Mouse (Mus musculus) heart, embryonic 12.5 days (tissue): Measurements from ENCODE around the gene Lamtor3. TPM values are rescaled to one million over a fixed set of nuclear protein-coding genes. Genes with fewer than 3 reads are reported as not detected.

ENCODE experiments used
- ATAC-seq: fragments of 200-750 bp; cut with Nextera tagmentation; 2 replicates; pipeline ENCODE4 v1.8.0; 2017; ENCODE audit warnings: moderate TSS enrichment, moderate library complexity; ENCODE audit not compliant: insufficient number of reproducible peaks, low FRiP score
- H3K27ac ChIP-seq: fragments of 300-500 bp; sonication (generic); 2 replicates; pipeline ENCODE4 v1.5.1; 2016; ENCODE audit warnings: mild to moderate bottlenecking, moderate library complexity; ENCODE audit not compliant: poor library complexity, severe bottlenecking
- H3K27me3 ChIP-seq: fragments of 300-500 bp; sonication (generic); replicated peaks from 2 replicates; pipeline ENCODE4 v1.6.1; 2016; ENCODE audit warnings: mild to moderate bottlenecking, moderate library complexity
- H3K36me3 ChIP-seq: fragments of 300-500 bp; sonication (generic); 2 replicates; pipeline ENCODE4 v1.6.1; 2016; ENCODE audit warnings: mild to moderate bottlenecking, moderate library complexity
- H3K4me1 ChIP-seq: fragments of 300-500 bp; sonication (generic); replicated peaks from 2 replicates; pipeline ENCODE4 v1.6.1; 2016; ENCODE audit warnings: mild to moderate bottlenecking
- H3K4me2 ChIP-seq: fragments of 300-500 bp; sonication (generic); 2 replicates; pipeline ENCODE4 v1.6.1; 2016; ENCODE audit warnings: mild to moderate bottlenecking, moderate library complexity
- H3K4me3 ChIP-seq: fragments of 300-500 bp; sonication (generic); 2 replicates; pipeline ENCODE4 v1.5.1; 2016; ENCODE audit warnings: mild to moderate bottlenecking
- H3K9ac ChIP-seq: fragments of 300-500 bp; sonication (generic); 2 replicates; pipeline ENCODE4 v1.6.1; 2016; ENCODE audit warnings: mild to moderate bottlenecking, moderate library complexity
- H3K9me3 ChIP-seq: fragments of 300-500 bp; sonication (generic); replicated peaks from 2 replicates; pipeline ENCODE4 v1.6.1; 2016; ENCODE audit warnings: mild to moderate bottlenecking, moderate library complexity
- WGBS: fragments of 180-500 bp; shearing (Covaris S2); methylation state at CpG from one replicate; pipeline ENCODE4 v1.1.7; 2016; 5-methylcytosine and 5-hydroxymethylcytosine counted together
- polyA plus RNA-seq: library from polyadenylated mRNA; unstranded; fragments of >200 nt; fragmentation: Nextera tagmentation; extraction: Ambion mirVana; gene quantifications from 2 replicates; pipeline ENCODE4 v1.2.1, GENCODE M21; 2016

Gene Lamtor3
- polyA plus RNA-seq, 1 experiment from 2014 or later, result 86.3 TPM

DNA sequence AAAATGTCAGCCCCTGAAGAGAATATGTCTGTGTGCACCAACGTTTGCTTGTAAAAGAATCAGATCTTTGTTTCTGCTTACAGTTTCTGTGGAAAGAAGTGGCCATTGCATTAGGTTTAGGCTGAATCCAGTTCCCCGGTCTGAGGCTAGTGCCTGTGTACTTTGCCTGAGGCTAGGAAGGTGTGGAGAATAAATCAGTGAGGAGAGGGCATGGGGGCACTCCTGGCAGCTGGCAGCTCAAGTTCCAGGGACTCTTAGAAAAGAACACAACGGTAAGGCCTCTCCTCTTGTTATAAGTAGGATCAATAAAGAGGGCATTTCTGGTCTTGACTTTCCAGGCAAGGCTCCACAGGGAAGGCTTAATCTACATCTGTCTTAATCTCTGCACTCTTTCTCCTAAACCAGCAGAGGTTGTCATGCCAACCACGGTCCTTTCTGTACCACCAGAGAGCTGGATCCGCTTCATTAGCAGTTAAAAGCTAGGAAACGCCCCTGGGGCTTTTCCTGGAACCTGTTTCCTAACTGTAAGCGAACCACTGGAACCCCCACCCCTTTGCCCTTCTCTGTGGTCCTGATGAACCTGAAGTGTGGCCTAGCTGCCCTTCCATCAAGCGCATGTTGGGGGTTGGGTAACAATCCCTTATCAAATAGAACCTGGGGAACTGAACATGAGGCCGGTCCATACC lies 58.8 kb downstream of the Lamtor3 start:
- H3K4me2 ChIP-seq, result no peak overlapping the region
- H3K27me3 ChIP-seq, result no peaks in the 10 kb centered on the region
- no peak overlapping the region for H3K4me3 ChIP-seq
- no peaks in the 10 kb centered on the region for H3K9me3 ChIP-seq
- H3K4me1 ChIP-seq, result peaks cover 17% of the 10 kb centered on the region
- H3K36me3 ChIP-seq, result 0 out of 2 replicates have a peak, but pooled peaks cover 8% of the 10 kb centered on the region
- ATAC-seq, result no peak
- 56% methylated on average over 9 of the region's 9 CpGs for WGBS
- H3K27ac ChIP-seq, result no peak overlapping the region
- no peak overlapping the region for H3K9ac ChIP-seq

DNA sequence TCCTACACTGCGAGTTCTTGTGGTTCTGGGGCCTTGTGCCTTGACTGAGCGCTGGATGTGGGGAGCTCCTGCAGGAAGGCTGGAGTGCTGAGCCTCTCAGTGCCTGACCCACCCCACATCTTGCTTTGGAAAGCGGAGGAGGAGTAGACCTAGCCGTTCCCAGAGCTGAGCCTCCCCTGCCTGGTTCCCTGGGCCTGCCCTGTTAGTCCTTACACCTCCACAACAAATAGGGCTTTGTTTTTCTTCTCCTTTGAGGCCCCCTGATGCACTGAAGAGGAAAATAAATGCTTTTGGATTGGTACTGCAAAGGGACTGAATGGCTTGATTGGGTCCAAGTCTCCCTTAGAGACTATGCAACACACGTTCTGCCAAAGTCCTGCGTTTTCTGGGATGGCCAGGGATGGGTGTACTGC lies 59.3 kb downstream of the Lamtor3 start:
- Histone ChIP-seq H3K4me2 (no peak overlapping the region), H3K9ac (no peak overlapping the region), H3K27ac (no peak overlapping the region), H3K9me3 (no peaks in the 10 kb centered on the region), H3K4me1 (peaks cover 14% of the 10 kb centered on the region), H3K4me3 (no peak overlapping the region), H3K27me3 (no peaks in the 10 kb centered on the region), H3K36me3 (0 out of 2 replicates have a peak, but pooled peaks cover 8% of the 10 kb centered on the region)
- ATAC-seq, result no peak
- WGBS, result 62% methylated on average over 6 of the region's 6 CpGs

DNA sequence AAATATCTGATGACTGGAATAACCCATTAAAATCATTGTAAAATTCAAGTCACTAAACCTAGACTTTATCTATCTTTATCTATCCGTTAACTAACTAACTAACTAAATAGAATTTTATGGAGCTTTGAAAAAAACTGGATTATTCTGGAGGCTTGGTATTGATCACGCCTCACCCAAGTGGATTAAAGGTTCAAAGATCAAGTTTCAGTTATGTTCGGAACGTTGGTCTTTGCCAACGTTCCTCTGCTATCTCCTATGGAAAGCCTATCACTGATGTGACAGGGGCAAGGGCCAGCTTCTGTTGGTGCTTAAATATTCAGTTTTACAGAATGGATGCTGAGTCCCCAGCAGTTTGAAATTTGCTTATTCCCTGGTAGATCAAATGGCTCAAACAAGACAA lies 59.9 kb downstream of the Lamtor3 start:
- no peak overlapping the region for H3K27ac ChIP-seq
- peaks cover 14% of the 10 kb centered on the region for H3K4me1 ChIP-seq
- no peak overlapping the region for H3K9ac ChIP-seq
- 0 out of 2 replicates have a peak, but pooled peaks cover 8% of the 10 kb centered on the region for H3K36me3 ChIP-seq
- WGBS, result 67% methylated on average over 5 of the region's 5 CpGs
- no peaks in the 10 kb centered on the region for H3K9me3 ChIP-seq
- H3K27me3 ChIP-seq, result no peaks in the 10 kb centered on the region
- H3K4me2 ChIP-seq, result no peak overlapping the region
- no peak overlapping the region for H3K4me3 ChIP-seq
- ATAC-seq, result no peak

Other genes with a start within 250 kb of the Lamtor3 start
- gene Gm21962, start 247.0 kb upstream of the Lamtor3 start, polyA plus RNA-seq, result not detected in 2 replicates
- 1,274 and 1,305 TPM in 2 replicates for gene H2afz, start 54.0 kb upstream of the Lamtor3 start, polyA plus RNA-seq
- gene Dnajb14, start 50.8 kb upstream of the Lamtor3 start, polyA plus RNA-seq, result 14.1 and 15.0 TPM in 2 replicates
- gene Dapp1, start 63.0 kb downstream of the Lamtor3 start, polyA plus RNA-seq, result 14.8 and 15.1 TPM in 2 replicates
- 12.1 and 12.4 TPM in 2 replicates for gene 1110002E22Rik, start 146.5 kb downstream of the Lamtor3 start, polyA plus RNA-seq
- gene Gm5105, start 148.9 kb downstream of the Lamtor3 start, polyA plus RNA-seq, result 0.27 and 0.73 TPM in 2 replicates
- gene Trmt10a, start 224.9 kb downstream of the Lamtor3 start, polyA plus RNA-seq, result 12.8 and 14.5 TPM in 2 replicates
- gene Mttp, start 226.5 kb downstream of the Lamtor3 start, polyA plus RNA-seq, result 8.4 and 9.0 TPM in 2 replicates